Mouse (Mus musculus): Measurements from ENCODE around the gene Plekhb1. TPM values are rescaled to one million over a fixed set of nuclear protein-coding genes. Genes with fewer than 3 reads are reported as not detected.

Plekhb1 gene
- polyA plus RNA-seq, 1 experiment from 2014 or later: 4.2 TPM

GRCm38 (mm10) chr7:100678948-100679880 lies 17.0 kb upstream of the Plekhb1 start:
- Histone ChIP-seq H3K4me2 (replicated peaks) (peak overlapping the region; percentile 19), H3K27ac (no peak overlapping the region; the same call in 1 of the 2 replicates), H3K9me3 (no peaks in the 10 kb centered on the region)

DNA sequence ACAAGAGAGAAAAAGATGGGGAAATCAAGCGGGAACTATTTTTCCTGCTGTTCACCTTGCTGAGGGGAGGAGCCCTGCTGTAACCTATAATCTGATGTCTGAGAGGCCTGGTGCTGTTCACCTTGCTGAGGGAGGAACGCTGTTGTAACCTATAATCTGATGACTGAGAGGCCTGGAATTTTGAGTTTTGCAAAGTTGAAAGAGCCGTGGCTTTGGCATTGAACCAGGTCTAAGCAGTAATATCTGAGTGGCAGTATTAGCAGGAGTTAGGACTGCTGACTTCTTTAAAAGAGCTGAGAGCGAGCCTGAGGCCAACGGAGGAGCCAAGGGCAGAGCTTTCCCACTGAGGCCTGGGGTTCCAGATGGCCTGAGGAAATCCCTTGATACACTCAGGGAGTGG lies 15.8 kb upstream of the Plekhb1 start:
- Histone ChIP-seq H3K27me3 (no peaks in the 10 kb centered on the region), H3K4me1 (peaks cover 16% of the 10 kb centered on the region), H3K36me3 (no peaks in the 10 kb centered on the region), H3K27ac (peak overlapping the region; percentile 34), H3K4me3 (no peak overlapping the region), H3K9me3 (no peaks in the 10 kb centered on the region), H3K9ac (no peak overlapping the region), H3K4me2 (replicated peaks) (no peak overlapping the region)
- ATAC-seq (ENCODE audit: low FRiP score, low read depth): no peak
- 67% methylated on average over 5 of the region's 5 CpGs for WGBS

More at GRCm38 (mm10) chr7:100678948-100679880, 17.0 kb upstream of the Plekhb1 start:
- Histone ChIP-seq H3K4me1 (peaks cover 16% of the 10 kb centered on the region), H3K27me3 (no peaks in the 10 kb centered on the region), H3K36me3 (no peaks in the 10 kb centered on the region), H3K4me3 (no peak overlapping the region), H3K9ac (no peak overlapping the region)
- WGBS: 55% methylated on average over 15 of the region's 15 CpGs
- no peak; the same call in 1 of the 2 replicates for ATAC-seq (ENCODE audit: low FRiP score, low read depth)

DNA sequence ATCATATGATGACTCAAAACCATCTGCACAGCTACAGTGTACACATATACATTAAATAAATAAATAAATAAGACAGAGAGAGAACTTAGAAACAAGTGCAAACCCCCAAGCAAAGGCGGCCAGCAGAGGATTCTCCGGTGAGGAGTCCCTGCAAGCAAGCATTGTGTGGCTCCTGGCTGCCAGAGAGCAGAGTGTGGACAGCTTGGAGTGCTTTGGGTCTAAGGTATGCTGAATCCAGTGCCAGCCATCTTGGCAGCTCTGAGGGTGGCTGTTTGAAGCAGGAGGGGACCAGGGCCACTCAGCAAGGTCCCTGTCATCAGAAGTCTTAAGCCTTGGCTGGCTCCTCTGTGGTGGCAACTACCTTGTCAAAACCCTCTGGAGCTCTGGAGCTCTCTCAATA lies 12.7 kb upstream of the Plekhb1 start:
- Histone ChIP-seq H3K36me3 (no peaks in the 10 kb centered on the region), H3K27me3 (no peaks in the 10 kb centered on the region), H3K4me3 (no peak overlapping the region), H3K27ac (no peak overlapping the region), H3K9ac (no peak overlapping the region), H3K4me2 (replicated peaks) (no peak overlapping the region), H3K9me3 (no peaks in the 10 kb centered on the region), H3K4me1 (peaks cover 16% of the 10 kb centered on the region)
- no peak for ATAC-seq (ENCODE audit: low FRiP score, low read depth)
- WGBS: 88% methylated on average over 2 of the region's 2 CpGs

- no peaks in the 10 kb centered on the region for H3K27me3 ChIP-seq
- no peak overlapping the region for H3K4me2 ChIP-seq (replicated peaks)
- no peak overlapping the region for H3K9ac ChIP-seq
- H3K36me3 ChIP-seq: no peaks in the 10 kb centered on the region
- 79% methylated on average over 7 of the region's 7 CpGs for WGBS
- ATAC-seq (ENCODE audit: low FRiP score, low read depth): no peak
- H3K9me3 ChIP-seq: no peaks in the 10 kb centered on the region
- no peak overlapping the region for H3K27ac ChIP-seq
- H3K4me1 ChIP-seq: peaks cover 4% of the 10 kb centered on the region
- H3K4me3 ChIP-seq: no peak overlapping the region
Observed at GRCm38 (mm10) chr7:100673452-100673851, 11.2 kb upstream of the Plekhb1 start.

- no peaks in the 10 kb centered on the region for H3K4me1 ChIP-seq
- H3K4me3 ChIP-seq: no peak overlapping the region
- no peaks in the 10 kb centered on the region for H3K9me3 ChIP-seq
- no peak overlapping the region for H3K27ac ChIP-seq
- H3K27me3 ChIP-seq: no peaks in the 10 kb centered on the region
- H3K9ac ChIP-seq: no peak overlapping the region
- no peak for ATAC-seq (ENCODE audit: low FRiP score, low read depth)
- H3K36me3 ChIP-seq: no peaks in the 10 kb centered on the region
- H3K4me2 ChIP-seq (replicated peaks): no peak overlapping the region
- 84% methylated on average over 5 of the region's 5 CpGs for WGBS
Observed at GRCm38 (mm10) chr7:100670646-100671045, 8.4 kb upstream of the Plekhb1 start.

- H3K27ac ChIP-seq: no peak overlapping the region
- no peak overlapping the region for H3K4me2 ChIP-seq (replicated peaks)
- 0 out of 2 replicates have a peak, but pooled peaks have one; percentile 12 for ATAC-seq (ENCODE audit: low FRiP score, low read depth)
- no peak overlapping the region for H3K9ac ChIP-seq
- peaks cover 9% of the 10 kb centered on the region for H3K4me1 ChIP-seq
- H3K4me3 ChIP-seq: no peak overlapping the region
- H3K9me3 ChIP-seq: no peaks in the 10 kb centered on the region
- no peaks in the 10 kb centered on the region for H3K36me3 ChIP-seq
- 70% methylated on average over 11 of the region's 11 CpGs for WGBS
- no peaks in the 10 kb centered on the region for H3K27me3 ChIP-seq
Observed at GRCm38 (mm10) chr7:100663729-100664304, 1.6 kb upstream of the Plekhb1 start.

DNA sequence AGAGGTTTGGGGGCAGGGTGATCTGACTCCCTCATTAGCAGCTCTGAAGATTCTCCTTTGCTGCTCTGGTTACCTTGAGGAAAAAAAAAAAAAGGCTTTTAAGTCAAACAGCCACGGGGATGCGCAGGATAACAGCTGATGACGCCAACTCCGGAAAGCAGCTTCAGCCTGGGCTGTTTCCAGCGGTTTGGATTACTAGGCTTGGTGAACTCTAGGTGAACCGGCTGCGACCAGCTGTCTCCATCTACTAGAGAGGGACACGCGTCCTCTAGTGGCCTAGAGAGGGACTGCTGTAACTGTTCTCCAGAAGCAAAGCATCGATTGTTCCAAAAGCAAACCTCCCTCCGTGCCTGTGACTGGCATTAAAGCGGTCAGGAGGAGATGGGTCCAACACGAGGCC lies 976 bp upstream of the Plekhb1 start:
- Histone ChIP-seq H3K9me3 (no peaks in the 10 kb centered on the region), H3K36me3 (no peaks in the 10 kb centered on the region), H3K9ac (no peak overlapping the region), H3K4me1 (peaks cover 12% of the 10 kb centered on the region), H3K4me3 (no peak overlapping the region), H3K27me3 (no peaks in the 10 kb centered on the region), H3K4me2 (replicated peaks) (peak overlapping the region; percentile 25; the same call in 1 of the 2 replicates), H3K27ac (no peak overlapping the region)
- ATAC-seq (ENCODE audit: low FRiP score, low read depth): peak; percentile 87
- 3% methylated on average over 13 of the region's 13 CpGs for WGBS

DNA sequence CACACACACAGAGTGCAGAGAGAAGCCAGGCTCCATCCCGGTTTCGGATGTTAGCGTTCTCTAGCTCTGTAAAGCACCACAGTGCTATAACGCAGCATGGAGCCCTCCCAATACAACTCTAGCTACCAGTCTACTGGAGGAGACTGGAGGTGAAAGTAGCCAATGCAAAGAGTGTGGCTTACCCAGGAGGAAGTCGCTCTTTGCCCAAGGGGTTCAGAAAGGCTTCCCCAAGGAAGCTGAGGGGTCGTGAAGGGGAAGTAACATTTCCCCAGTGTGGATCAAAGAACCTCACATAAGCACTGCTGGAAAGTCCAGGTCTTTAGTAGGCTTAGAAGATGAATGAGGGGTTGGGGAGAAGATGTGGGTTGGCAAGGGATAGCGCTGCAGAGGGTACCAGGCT lies 950 bp downstream of the Plekhb1 start:
- no peaks in the 10 kb centered on the region for H3K9me3 ChIP-seq
- 86% methylated on average over 7 of the region's 7 CpGs for WGBS
- H3K27me3 ChIP-seq: no peaks in the 10 kb centered on the region
- H3K27ac ChIP-seq: no peak overlapping the region
- no peak for ATAC-seq (ENCODE audit: low FRiP score, low read depth)
- H3K4me1 ChIP-seq: peaks cover 21% of the 10 kb centered on the region
- no peak overlapping the region for H3K9ac ChIP-seq
- no peak overlapping the region for H3K4me2 ChIP-seq (replicated peaks)
- no peak overlapping the region for H3K4me3 ChIP-seq
- H3K36me3 ChIP-seq: no peaks in the 10 kb centered on the region

GRCm38 (mm10) chr7:100658093-100658578 lies 4.1 kb downstream of the Plekhb1 start:
- no peak for ATAC-seq (ENCODE audit: low FRiP score, low read depth)
- Histone ChIP-seq H3K4me3 (peak overlapping the region; percentile 16; the same call in 1 of the 2 replicates), H3K9me3 (no peaks in the 10 kb centered on the region), H3K27me3 (no peaks in the 10 kb centered on the region), H3K36me3 (no peaks in the 10 kb centered on the region), H3K9ac (no peak overlapping the region), H3K4me2 (replicated peaks) (peak overlapping the region; percentile 53), H3K27ac (no peak overlapping the region), H3K4me1 (peaks cover 18% of the 10 kb centered on the region)
- 30% methylated on average over 18 of the region's 18 CpGs for WGBS

GRCm38 (mm10) chr7:100656739-100657138 lies 5.5 kb downstream of the Plekhb1 start:
- Histone ChIP-seq H3K27ac (no peak overlapping the region), H3K4me1 (peaks cover 15% of the 10 kb centered on the region), H3K9me3 (no peaks in the 10 kb centered on the region), H3K9ac (no peak overlapping the region), H3K4me3 (no peak overlapping the region), H3K4me2 (replicated peaks) (no peak overlapping the region), H3K27me3 (no peaks in the 10 kb centered on the region), H3K36me3 (no peaks in the 10 kb centered on the region)
- no peak for ATAC-seq (ENCODE audit: low FRiP score, low read depth)
- 21% methylated on average over 5 of the region's 5 CpGs for WGBS

- H3K9ac ChIP-seq: no peak overlapping the region
- peaks cover 5% of the 10 kb centered on the region for H3K36me3 ChIP-seq
- no peak overlapping the region for H3K4me2 ChIP-seq (replicated peaks)
- 88% methylated on average over 8 of the region's 8 CpGs for WGBS
- no peaks in the 10 kb centered on the region for H3K27me3 ChIP-seq
- ATAC-seq (ENCODE audit: low FRiP score, low read depth): no peak
- H3K27ac ChIP-seq: no peak overlapping the region
- peaks cover 15% of the 10 kb centered on the region for H3K4me1 ChIP-seq
- H3K9me3 ChIP-seq: no peaks in the 10 kb centered on the region
- no peak overlapping the region for H3K4me3 ChIP-seq
Observed at GRCm38 (mm10) chr7:100654441-100654840, 7.8 kb downstream of the Plekhb1 start.

DNA sequence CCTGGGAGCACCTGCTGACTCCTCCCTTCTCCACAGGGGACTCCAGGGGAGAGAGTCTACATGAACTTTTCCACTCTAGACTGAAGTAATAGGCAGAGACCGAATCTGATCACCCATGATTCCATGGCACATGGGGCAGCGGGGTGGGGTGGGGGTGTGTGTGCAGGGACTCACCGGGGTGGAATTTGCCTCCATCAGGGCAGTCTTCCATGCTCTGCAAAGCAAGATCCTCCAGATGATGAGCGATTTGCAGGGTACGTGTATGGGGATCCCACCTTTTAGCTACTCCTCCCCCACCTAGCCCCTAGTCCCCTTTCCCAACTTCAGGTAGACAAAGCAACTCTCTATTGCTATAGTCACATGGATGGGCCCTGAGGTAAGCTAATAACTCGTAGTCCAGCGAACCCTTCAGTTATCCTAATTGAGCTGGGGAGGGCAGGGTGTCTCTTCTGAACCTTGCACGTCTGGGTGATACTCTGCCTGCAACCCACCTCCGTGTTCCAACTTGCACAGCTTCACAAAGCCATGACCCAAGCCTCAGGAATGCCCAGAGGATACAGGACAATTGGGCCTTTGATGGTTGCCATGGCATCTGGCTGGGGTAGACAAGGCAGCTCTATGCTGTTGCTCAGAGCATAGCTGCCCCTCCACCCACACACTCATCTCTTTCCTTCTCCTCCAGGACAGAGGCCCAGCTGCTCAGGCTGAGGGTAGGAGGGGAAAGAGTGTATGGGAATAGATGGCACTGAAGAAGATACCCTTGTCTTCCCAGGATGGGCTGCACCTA lies 8.5 kb downstream of the Plekhb1 start:
- Histone ChIP-seq H3K4me2 (replicated peaks) (no peak overlapping the region), H3K4me1 (peaks cover 15% of the 10 kb centered on the region), H3K9ac (no peak overlapping the region), H3K27ac (no peak overlapping the region), H3K36me3 (peaks cover 5% of the 10 kb centered on the region), H3K4me3 (no peak overlapping the region), H3K9me3 (no peaks in the 10 kb centered on the region), H3K27me3 (no peaks in the 10 kb centered on the region)
- ATAC-seq (ENCODE audit: low FRiP score, low read depth): no peak
- WGBS: 81% methylated on average over 9 of the region's 9 CpGs

Data from limb, embryonic 13.5 days (tissue).